In the genomic region with DNA sequence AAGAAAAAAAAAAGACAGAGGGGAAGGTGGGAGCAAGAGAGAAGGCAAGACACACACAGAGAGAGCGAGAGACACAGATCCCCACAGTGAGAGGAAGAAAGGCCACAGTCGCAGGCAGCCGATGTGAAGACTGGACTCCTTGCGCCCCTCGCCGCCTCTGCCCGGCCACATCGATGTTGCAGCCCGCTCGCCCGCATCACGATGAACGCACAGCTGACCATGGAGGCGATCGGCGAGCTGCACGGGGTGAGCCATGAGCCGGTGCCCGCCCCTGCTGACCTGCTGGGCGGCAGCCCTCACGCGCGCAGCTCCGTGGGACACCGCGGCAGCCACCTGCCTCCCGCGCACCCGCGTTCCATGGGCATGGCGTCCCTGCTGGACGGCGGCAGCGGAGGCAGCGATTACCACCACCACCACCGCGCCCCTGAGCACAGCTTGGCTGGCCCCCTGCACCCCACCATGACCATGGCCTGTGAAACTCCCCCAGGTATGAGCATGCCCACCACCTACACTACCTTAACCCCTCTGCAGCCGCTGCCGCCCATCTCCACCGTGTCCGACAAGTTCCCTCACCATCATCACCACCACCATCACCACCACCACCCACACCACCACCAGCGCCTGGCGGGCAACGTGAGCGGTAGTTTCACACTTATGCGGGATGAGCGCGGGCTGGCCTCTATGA, we compare ENCODE assay signal across 9 mouse cellular contexts. TPM values are rescaled to one million over a fixed set of nuclear protein-coding genes. Genes with fewer than 3 reads are reported as not detected.
A peak's percentile ranks its signal among the peaks of the same experiment; 100 is the strongest.
DNase-seq lines count a peak whose midpoint lies in the region; ATAC-seq and TF ChIP-seq lines count a peak whose summit lies in the region.
"Had no signal": no experiment of that assay in that cellular context is flagged by ENCODE, and none has a peak within 500 bp of the region (broad histone marks: within the 10 kb centered on the region; RNA-seq: fewer than 3 reads in every experiment).

No protein-coding gene starts in this region.

- H3K27ac ChIP-seq in lung, embryonic 16.5 days (ENCODE audit: low read length): no peak overlapping the region
- H3K27ac ChIP-seq in limb, embryonic 12.5 days: no peak overlapping the region
- H3K27ac ChIP-seq in small intestine, adult 2 months (ENCODE audit: insufficient read depth, low read depth, low read length): no peak overlapping the region

- H3K9ac ChIP-seq in lung, embryonic 16.5 days (ENCODE audit: low read length): peak overlapping the region; percentile 47
- H3K9ac ChIP-seq in limb, embryonic 12.5 days (replicated peaks): peak overlapping the region; percentile 47

- peak overlapping the region; percentile 48 for H3K4me3 ChIP-seq in lung, embryonic 16.5 days (ENCODE audit: low read length)
- H3K4me3 ChIP-seq in limb, embryonic 12.5 days (replicated peaks): peak overlapping the region; percentile 48
- peak overlapping the region; percentile 56 for H3K4me3 ChIP-seq in small intestine, adult 2 months (ENCODE audit: low read depth, low read length)

- DNase-seq in adrenal gland, postnatal 14 days: peak; percentile 17
- no peak for DNase-seq in adrenal gland, postnatal 10 days
- DNase-seq in lung, adult 18-20 months: no peak
- DNase-seq in right cerebral cortex, postnatal 25 days: no peak
- no peak for DNase-seq in left cerebral cortex, adult 8-10 months (ENCODE audit: low spot score in 2 of 2)
- DNase-seq: cerebellum, adult 9-10 months had no signal

- no peaks in the 10 kb centered on the region for H3K9me3 ChIP-seq in lung, embryonic 16.5 days (ENCODE audit: control insufficient read depth, low read length)
- H3K9me3 ChIP-seq in limb, embryonic 12.5 days: no peaks in the 10 kb centered on the region; the same call in 1 of the 2 replicates

- under 1% methylated on average over 39 of the region's 48 CpGs for WGBS in lung, embryonic 16.5 days
- WGBS in limb, embryonic 12.5 days: under 1% methylated on average over 48 of the region's 48 CpGs
- 3% methylated on average over 48 of the region's 48 CpGs for WGBS in small intestine, adult 2 months

- H3K4me2 ChIP-seq in lung, embryonic 16.5 days (ENCODE audit: low read depth, low read length): peak overlapping the region; percentile 95
- peak overlapping the region; percentile 87 for H3K4me2 ChIP-seq in limb, embryonic 12.5 days

- TF ChIP-seq POLR2A in small intestine, adult 2 months (IDR thresholded peaks at IDR 0.05; ENCODE audit: low read depth, low read length): no peak

- H3K36me3 ChIP-seq in lung, embryonic 16.5 days (ENCODE audit: control insufficient read depth, insufficient read depth, low read length): no peaks in the 10 kb centered on the region
- no peaks in the 10 kb centered on the region for H3K36me3 ChIP-seq in limb, embryonic 12.5 days
- no peaks in the 10 kb centered on the region for H3K36me3 ChIP-seq in small intestine, adult 2 months (ENCODE audit: control insufficient read depth, insufficient read depth, low read length)

- no peak for TF ChIP-seq CTCF in small intestine, adult 2 months (IDR thresholded peaks at IDR 0.05; ENCODE audit: extremely low read depth, insufficient read length, insufficient replicate concordance, low read depth, low read length)

- ATAC-seq in lung, embryonic 16.5 days (ENCODE audit: low read depth): peak; percentile 22; the same call in 1 of the 2 replicates
- ATAC-seq in limb, embryonic 12.5 days (ENCODE audit: insufficient number of reproducible peaks, insufficient read depth, low FRiP score, low TSS enrichment, low read depth): 0 out of 2 replicates have a peak, but pooled peaks have one; percentile 5

- peaks cover 96% of the 10 kb centered on the region for H3K27me3 ChIP-seq in lung, embryonic 16.5 days (ENCODE audit: control insufficient read depth, insufficient read depth, low read depth, low read length)
- H3K27me3 ChIP-seq in limb, embryonic 12.5 days: peaks cover 97% of the 10 kb centered on the region
- peaks cover 49% of the 10 kb centered on the region for H3K27me3 ChIP-seq in small intestine, adult 2 months (ENCODE audit: control insufficient read depth, insufficient read depth, low read length)

- H3K4me1 ChIP-seq in lung, embryonic 16.5 days (replicated peaks; ENCODE audit: control insufficient read depth, insufficient read depth, low read length): peaks cover 19% of the 10 kb centered on the region
- H3K4me1 ChIP-seq in limb, embryonic 12.5 days (replicated peaks): peaks cover 14% of the 10 kb centered on the region
- peaks cover 6% of the 10 kb centered on the region; the same call in 1 of the 2 replicates for H3K4me1 ChIP-seq in small intestine, adult 2 months (ENCODE audit: control insufficient read depth, insufficient read depth, insufficient read length, low read length)

RNA-seq across cellular contexts. Expression of a gene that starts 0.5 kb away (rescaled TPM):
- 0.19 and 7.6 TPM in 2 replicates for total RNA-seq in adrenal gland, postnatal 14 days (2021)
- total RNA-seq in adrenal gland, postnatal 10 days (2021): 1 to 10 TPM; 1.1 to 4.8 TPM
- 0.05 TPM in 1 of 2 replicates, not detected in the other for polyA plus RNA-seq in lung, embryonic 16.5 days (2015; fragmentation: Nextera tagmentation; extraction: Ambion mirVana)
- 0.06 TPM in 1 of 2 replicates, not detected in the other for polyA plus RNA-seq in limb, embryonic 12.5 days (2016; fragmentation: Nextera tagmentation; extraction: Ambion mirVana)
- polyA plus RNA-seq in small intestine, adult 2 months (2012; rRNA removed): 0.91 TPM in 1 of 2 replicates, not detected in the other
- under 1 TPM; 0.08 to 0.21 (median 0.18) TPM for total RNA-seq in left cerebral cortex, adult 8-10 months (2022)
